Comparison of ENCODE assay signal across 9 mouse cellular contexts in genomic region chr6:140548082-140548769, GRCm38 (mm10).
DNase-seq lines count a peak whose midpoint lies in the region; ATAC-seq lines count a peak whose summit lies in the region.
"Had no signal": no experiment of that assay in that cellular context is flagged by ENCODE, and none has a peak within 500 bp of the region (broad histone marks: within the 10 kb centered on the region; RNA-seq: fewer than 3 reads in every experiment).

No protein-coding gene starts in this region.

- no peaks in the 10 kb centered on the region for H3K9me3 ChIP-seq in heart, embryonic 10.5 days
- H3K9me3 ChIP-seq in forebrain, embryonic 10.5 days = no peaks in the 10 kb centered on the region

- H3K27me3 ChIP-seq in heart, embryonic 10.5 days (ENCODE audit: insufficient read depth, poor library complexity, severe bottlenecking) = no peaks in the 10 kb centered on the region
- no peaks in the 10 kb centered on the region for H3K27me3 ChIP-seq in forebrain, embryonic 10.5 days (ENCODE audit: poor library complexity, severe bottlenecking)

- ATAC-seq in cerebellum, adult (ENCODE audit: insufficient number of reproducible peaks, low FRiP score, low TSS enrichment) = no peak
- ATAC-seq: forebrain, postnatal 0 days had no signal

- 60% methylated on average over 5 of the region's 5 CpGs for WGBS in heart, embryonic 10.5 days
- WGBS in forebrain, embryonic 10.5 days = 76% methylated on average over 5 of the region's 5 CpGs

- peaks cover 32% of the 10 kb centered on the region for H3K36me3 ChIP-seq in heart, embryonic 10.5 days
- peaks cover 97% of the 10 kb centered on the region for H3K36me3 ChIP-seq in forebrain, embryonic 10.5 days (replicated peaks)

- H3K4me3 ChIP-seq in heart, embryonic 10.5 days = no peak overlapping the region
- H3K4me3 ChIP-seq in forebrain, embryonic 10.5 days = no peak overlapping the region

- intact Hi-C loops in heart, postnatal 14 days (cut with DNase I) = no loop called here

- H3K27ac ChIP-seq in heart, embryonic 10.5 days = peak overlapping the region; percentile 29; the same call in 1 of the 2 replicates
- H3K27ac ChIP-seq in forebrain, embryonic 10.5 days = no peak overlapping the region

- H3K4me1 ChIP-seq in heart, embryonic 10.5 days = peaks cover 26% of the 10 kb centered on the region
- H3K4me1 ChIP-seq in forebrain, embryonic 10.5 days = peaks cover 20% of the 10 kb centered on the region

- DNase-seq in heart, embryonic 10.5 days (ENCODE audit: low spot score) = no peak
- DNase-seq in heart, postnatal 14 days = no peak
- peak; percentile 60 for DNase-seq in CD4-positive helper T cell, adult 2 months (ENCODE audit: low read depth, low spot score)
- DNase-seq in embryo, embryonic 10.5 days (ENCODE audit: low spot score) = peak; percentile 17
- peak; percentile 32 for DNase-seq in lung, postnatal 25 days (ENCODE audit: low spot score)
- DNase-seq in forebrain, embryonic 10.5 days (ENCODE audit: extremely low spot score, low spot score) = no peak
- DNase-seq in right cerebral cortex, postnatal 14 days = no peak
- DNase-seq: forebrain, postnatal 0 days had no signal

Comparison
In these comparisons a context has a peak if more than half of its experiments do, and no peak if none do; other contexts are left out.
1. DNase-seq: peak in CD4-positive helper T cell, adult 2 months (single experiment), embryo, embryonic 10.5 days (single experiment) and lung, postnatal 25 days (single experiment); none in heart, embryonic 10.5 days (single experiment), heart, postnatal 14 days (0 of 2), forebrain, embryonic 10.5 days (single experiment) and right cerebral cortex, postnatal 14 days (single experiment).